Mouse (Mus musculus) heart, adult 9 months (tissue): ENCODE data around the gene Zmym2.

Source experiments
- DNase-seq, 2 experiments: peaks; one replicate each; pipeline ENCODE4 v3.0.0; 2022; ENCODE audit warnings: low spot score in 2 of 2

Zmym2 gene

DNA sequence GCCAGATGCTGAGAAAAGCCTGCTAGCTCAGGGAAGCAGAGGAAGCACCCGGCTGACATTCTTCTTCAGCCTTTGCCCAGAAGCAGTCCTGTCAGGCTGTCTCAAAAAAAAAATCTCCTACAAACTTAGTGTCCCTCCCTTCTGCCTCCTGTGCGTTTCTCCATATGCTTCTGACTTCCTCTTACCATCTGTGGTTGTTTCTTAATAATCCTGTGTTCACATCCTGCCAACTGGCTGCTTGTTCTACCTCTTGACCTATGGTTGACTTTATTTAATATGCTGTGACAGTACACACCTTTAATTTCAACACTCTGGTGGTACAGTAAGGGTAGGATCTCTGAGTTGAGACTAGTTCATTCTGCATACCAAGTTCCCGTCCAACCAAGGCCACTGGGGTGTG lies 32.1 kb downstream of the Zmym2 start:
- DNase-seq, result no peak

DNA sequence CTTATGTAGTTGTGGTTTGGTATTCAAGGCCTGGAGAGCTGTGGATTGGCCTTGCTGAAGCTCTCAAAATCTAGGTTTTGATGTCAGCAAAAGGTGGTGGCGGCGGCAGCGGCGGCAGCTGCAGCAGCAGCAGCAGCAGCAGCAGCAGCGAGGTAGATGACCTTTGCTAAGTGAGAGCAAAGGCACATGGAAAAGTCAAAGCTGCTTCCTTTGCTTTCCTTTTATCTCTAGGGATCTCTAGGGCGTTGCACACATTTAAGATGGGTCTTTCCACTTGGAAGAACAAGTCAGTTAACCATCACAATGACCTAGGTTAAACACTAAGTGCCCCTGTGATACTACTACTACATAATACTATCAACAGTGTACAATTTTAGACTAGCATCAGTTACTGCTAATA lies 49.0 kb downstream of the Zmym2 start:
- no peak for DNase-seq

GRCm38 (mm10) chr14:56939903-56940302 lies 53.5 kb downstream of the Zmym2 start:
- DNase-seq, result no peak

GRCm38 (mm10) chr14:56952928-56953327 lies 66.5 kb downstream of the Zmym2 start:
- DNase-seq, result no peak

DNA sequence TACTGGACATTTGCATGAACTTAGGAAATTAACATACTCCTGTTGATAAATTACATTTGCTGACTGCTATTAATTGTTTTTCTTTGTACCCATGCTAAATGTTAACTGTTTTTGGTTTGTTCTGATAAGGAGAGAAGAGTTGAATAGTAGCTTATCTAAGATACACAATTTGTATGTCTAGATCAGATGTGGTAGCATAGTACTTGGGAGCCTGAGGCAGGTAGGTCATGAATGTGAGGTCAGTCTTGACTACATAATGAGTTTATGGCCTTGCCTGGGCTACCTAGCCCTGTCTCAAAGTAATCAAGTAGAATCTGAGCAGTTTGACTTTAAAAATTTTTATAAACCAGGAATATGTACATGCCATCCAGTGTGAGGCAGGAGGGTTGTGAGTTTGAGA lies 67.9 kb downstream of the Zmym2 start:
- no peak for DNase-seq

- no peak for DNase-seq
Observed at GRCm38 (mm10) chr14:56963969-56964734, 77.7 kb downstream of the Zmym2 start.

DNA sequence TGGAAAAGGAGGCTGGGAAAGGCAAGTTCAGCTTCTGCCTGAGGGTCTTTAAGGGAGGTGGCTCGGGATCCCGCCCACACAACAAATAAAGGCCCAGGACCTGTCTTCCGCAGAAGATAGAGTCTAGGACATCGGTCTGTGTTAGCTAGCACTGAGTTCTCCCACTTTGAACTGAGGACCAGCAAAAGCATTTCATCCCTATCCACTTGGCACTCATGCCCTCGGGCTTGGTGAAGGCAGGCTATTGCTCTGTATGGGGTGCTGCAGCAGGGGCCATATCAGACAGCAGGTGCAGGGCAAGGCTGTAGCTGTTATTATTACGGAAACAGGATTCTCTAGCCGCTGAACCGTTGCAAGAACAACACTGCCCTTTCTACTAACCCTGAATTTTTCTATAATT lies 83.2 kb downstream of the Zmym2 start:
- DNase-seq, result no peak

DNA sequence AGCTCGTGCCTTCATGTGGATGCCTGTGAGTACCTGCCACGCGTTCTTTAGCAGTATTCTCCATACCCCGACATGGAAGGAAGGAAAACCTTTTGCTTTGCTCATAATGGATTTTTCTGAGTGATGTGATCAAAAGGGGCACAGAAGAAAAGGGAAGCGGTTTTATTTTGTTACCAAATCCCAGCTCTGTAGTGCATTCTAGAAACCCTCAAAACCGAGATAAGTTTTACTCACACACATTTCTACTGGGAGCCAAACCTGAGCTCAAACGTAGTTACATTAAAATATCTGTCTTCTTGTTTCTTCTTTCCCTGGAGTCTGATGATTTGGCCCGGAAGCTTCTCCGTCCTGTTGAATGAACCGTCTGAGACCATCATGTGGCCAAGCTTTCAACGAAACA lies 83.7 kb downstream of the Zmym2 start:
- DNase-seq, result no peak

DNA sequence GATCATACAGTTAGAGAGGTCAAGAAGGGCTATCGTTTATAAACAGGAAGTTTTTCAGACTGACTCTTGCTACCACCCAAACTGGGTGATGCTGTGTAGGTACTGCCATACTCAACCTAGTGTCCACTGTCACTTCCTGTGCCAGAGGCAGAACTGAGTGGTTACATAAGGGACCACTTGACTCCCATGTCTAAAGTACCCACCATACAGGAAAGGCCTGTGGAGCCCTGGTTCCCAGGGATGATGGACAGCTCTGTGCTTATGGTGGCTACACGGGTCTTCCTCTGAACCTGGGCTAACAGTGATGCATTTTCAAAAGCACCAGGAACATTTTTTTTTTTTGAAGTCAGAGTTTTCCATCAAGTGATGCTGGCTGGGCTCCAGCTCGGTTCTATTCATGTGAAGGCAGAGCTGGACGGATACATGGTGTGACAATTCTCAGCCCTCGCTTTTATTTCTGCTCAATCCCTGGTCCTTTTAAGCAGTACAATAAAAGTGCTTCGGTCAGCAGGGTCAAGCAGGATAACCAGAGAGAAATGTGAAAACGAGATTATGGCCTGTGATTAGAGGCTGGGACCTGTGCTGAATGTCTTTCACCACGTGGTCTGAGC lies 91.7 kb downstream of the Zmym2 start:
- DNase-seq, result no peak

GRCm38 (mm10) chr14:56988621-56989020 lies 102.2 kb downstream of the Zmym2 start:
- DNase-seq, result no peak
